Mouse (Mus musculus) small intestine, adult 2 months (tissue): ENCODE data around the gene Gstt1. TPM values are rescaled to one million over a fixed set of nuclear protein-coding genes. Genes with fewer than 3 reads are reported as not detected.

Experiments used
- H3K27ac ChIP-seq: fragments of 200-500 bp; 2 replicates; pipeline ENCODE4 v1.5.1; 2012; ENCODE audit warnings: low read depth, low read length, control low read depth, inconsistent platforms; ENCODE audit not compliant: insufficient read depth
- H3K27me3 ChIP-seq: fragments of 200-500 bp; 2 replicates; pipeline ENCODE4 v1.6.1; 2012; ENCODE audit warnings: mild to moderate bottlenecking, moderate library complexity, low read length, inconsistent platforms; ENCODE audit not compliant: control insufficient read depth, insufficient read depth
- H3K36me3 ChIP-seq: fragments of 200-500 bp; 2 replicates; pipeline ENCODE4 v1.6.1; 2012; ENCODE audit warnings: mild to moderate bottlenecking, low read length, control low read depth, inconsistent platforms; ENCODE audit not compliant: control insufficient read depth, insufficient read depth
- H3K4me1 ChIP-seq: fragments of 200-500 bp; 2 replicates; pipeline ENCODE4 v1.6.1; 2012; ENCODE audit warnings: low read length, inconsistent platforms, mixed read lengths; ENCODE audit not compliant: control insufficient read depth, insufficient read depth, insufficient read length
- H3K4me3 ChIP-seq: fragments of 200-500 bp; 2 replicates; pipeline ENCODE4 v1.5.1; 2012; ENCODE audit warnings: low read depth, mild to moderate bottlenecking, control low read depth, inconsistent platforms, low read length, moderate library complexity
- CTCF ChIP-seq: fragments of 200-500 bp; IDR thresholded peaks from 2 replicates; pipeline ENCODE4 v1.5.1; 2012; ENCODE audit warnings: low read depth, mild to moderate bottlenecking, control low read depth, inconsistent platforms, low read length, moderate library complexity, mixed read lengths; ENCODE audit not compliant: insufficient replicate concordance, insufficient read length; ENCODE audit errors: extremely low read depth
- POLR2A ChIP-seq: fragments of 200-500 bp; IDR thresholded peaks from 2 replicates; pipeline ENCODE4 v1.6.1; 2012; ENCODE audit warnings: low read depth, mild to moderate bottlenecking, control low read depth, inconsistent platforms, low read length, moderate library complexity
- WGBS: fragments of 180-500 bp; shearing (Covaris S2); methylation state at CpG from one replicate; pipeline ENCODE4 v1.1.7; 2018; 5-methylcytosine and 5-hydroxymethylcytosine counted together
- polyA plus RNA-seq: library from polyadenylated mRNA; depleted of rRNA; stranded (reverse); fragments of >200 nt; gene quantifications from 2 replicates; pipeline ENCODE4 v1.2.3, GENCODE M21; 2012

Gstt1 gene
- polyA plus RNA-seq, 1 experiment = 103 TPM

DNA sequence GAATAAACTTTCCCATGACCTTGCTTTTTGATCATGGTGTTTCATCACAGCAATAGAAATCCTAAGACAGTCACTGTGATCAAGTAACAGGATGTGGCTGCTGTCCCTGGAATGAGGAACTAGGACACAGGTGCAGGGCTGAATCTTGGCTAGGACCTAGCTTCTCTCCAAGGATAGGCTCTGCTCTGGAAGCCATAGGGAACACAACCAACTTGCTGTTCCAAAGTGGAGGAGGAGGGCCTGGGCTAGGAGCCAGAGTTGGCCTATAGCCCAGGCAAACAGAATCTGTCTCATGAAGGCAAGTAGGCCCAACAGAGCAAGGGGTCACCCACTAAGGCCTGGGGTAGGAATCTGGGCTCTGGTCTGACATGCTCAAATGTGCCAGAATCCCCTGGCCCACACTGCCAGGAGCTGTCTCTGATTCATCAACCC is 30.1 kb upstream of the Gstt1 start:
- Histone ChIP-seq H3K27ac (no peak overlapping the region), H3K4me1 (peaks cover 11% of the 10 kb centered on the region; the same call in 1 of the 2 replicates), H3K4me3 (no peak overlapping the region), H3K27me3 (no peaks in the 10 kb centered on the region), H3K36me3 (no peaks in the 10 kb centered on the region)
- TF ChIP-seq POLR2A (no peak), CTCF (no peak)

DNA sequence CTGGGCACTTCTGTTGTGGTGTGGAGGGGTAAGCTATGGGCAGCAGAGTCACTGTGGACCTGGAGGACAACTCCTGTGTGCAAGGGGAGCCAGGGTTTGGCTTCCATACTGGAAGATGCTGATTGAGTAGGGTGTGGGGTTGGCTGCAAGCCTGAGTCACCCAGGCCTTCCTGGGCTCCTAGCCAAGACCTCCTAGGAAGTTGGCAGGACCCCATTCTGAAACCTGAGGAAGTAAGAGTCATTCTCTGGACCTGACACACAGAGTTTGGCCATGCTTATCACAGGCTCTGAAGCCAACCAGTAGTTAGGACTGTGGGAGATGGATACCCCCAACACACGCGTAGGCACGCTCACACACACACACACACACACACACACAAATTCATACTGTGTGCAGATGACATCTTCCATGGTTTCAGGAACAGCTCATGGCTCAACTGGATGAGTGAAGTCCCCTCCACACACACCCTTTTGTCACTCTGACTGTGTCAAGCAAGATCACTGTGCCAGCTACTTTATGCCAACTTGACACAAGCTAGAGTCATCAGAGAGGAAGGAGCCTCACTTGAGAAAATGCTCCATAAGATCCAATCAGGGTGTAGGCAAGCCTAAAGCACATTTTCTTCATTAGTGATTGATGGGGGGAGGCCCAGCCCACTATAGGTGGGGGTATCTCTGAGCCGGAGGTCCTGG is 29.4 kb upstream of the Gstt1 start:
- H3K36me3 ChIP-seq = no peaks in the 10 kb centered on the region
- H3K4me3 ChIP-seq = no peak overlapping the region
- H3K27ac ChIP-seq = 0 out of 2 replicates have a peak overlapping the region, but pooled peaks have one; percentile 7
- H3K27me3 ChIP-seq = no peaks in the 10 kb centered on the region
- no peak for TF ChIP-seq POLR2A
- no peak for TF ChIP-seq CTCF
- peaks cover 9% of the 10 kb centered on the region; the same call in 1 of the 2 replicates for H3K4me1 ChIP-seq
- WGBS = 84% methylated on average over 4 of the region's 4 CpGs

DNA sequence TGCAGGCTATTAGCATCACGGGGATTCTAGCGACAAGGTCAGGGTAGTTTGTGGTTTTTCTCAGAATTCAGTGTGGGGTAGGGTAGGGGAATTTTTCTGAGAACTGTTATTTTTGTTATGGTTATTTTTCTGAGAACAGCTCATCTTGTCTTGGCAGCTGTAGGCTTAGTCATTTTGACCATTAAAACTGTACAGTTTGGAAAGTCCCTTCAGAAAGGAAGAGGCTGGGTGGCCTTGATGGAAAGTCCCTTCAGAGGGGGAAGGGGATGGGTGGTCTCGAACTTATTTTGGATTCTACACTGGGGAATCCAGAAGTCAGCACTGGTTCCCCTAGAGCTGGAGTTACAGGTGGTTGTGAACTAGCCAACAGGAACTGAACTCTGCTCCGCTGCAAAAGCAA is 26.1 kb upstream of the Gstt1 start:
- Histone ChIP-seq H3K4me3 (no peak overlapping the region), H3K27ac (no peak overlapping the region), H3K27me3 (no peaks in the 10 kb centered on the region), H3K4me1 (peaks cover 4% of the 10 kb centered on the region; the same call in 1 of the 2 replicates), H3K36me3 (no peaks in the 10 kb centered on the region)
- no peak for TF ChIP-seq CTCF
- TF ChIP-seq POLR2A = no peak
- WGBS = 64% methylated on average over 4 of the region's 4 CpGs

DNA sequence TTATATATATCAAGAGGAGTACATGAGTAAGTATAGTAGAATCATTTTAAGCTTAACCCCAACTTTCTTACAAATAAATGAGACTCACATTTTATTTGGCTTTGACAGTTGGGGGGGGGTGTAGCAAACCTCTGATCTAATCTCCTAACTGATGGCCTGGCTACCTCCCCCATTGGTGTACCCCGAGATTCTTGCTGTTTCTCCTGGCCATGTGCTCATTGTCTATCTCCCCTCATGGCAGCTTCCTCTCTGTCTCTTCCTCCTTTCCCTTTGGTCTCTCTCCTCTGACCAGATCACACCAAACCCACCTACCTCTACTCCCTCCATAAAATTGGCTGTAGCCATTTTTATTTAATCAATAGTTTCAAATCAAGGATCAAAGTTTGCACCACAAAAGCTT is 25.4 kb upstream of the Gstt1 start:
- Histone ChIP-seq H3K4me1 (peaks cover 4% of the 10 kb centered on the region; the same call in 1 of the 2 replicates), H3K27ac (no peak overlapping the region), H3K36me3 (no peaks in the 10 kb centered on the region), H3K27me3 (no peaks in the 10 kb centered on the region), H3K4me3 (no peak overlapping the region)
- 89% methylated on average over 1 of the region's 1 CpGs for WGBS
- TF ChIP-seq CTCF = no peak
- TF ChIP-seq POLR2A = no peak

DNA sequence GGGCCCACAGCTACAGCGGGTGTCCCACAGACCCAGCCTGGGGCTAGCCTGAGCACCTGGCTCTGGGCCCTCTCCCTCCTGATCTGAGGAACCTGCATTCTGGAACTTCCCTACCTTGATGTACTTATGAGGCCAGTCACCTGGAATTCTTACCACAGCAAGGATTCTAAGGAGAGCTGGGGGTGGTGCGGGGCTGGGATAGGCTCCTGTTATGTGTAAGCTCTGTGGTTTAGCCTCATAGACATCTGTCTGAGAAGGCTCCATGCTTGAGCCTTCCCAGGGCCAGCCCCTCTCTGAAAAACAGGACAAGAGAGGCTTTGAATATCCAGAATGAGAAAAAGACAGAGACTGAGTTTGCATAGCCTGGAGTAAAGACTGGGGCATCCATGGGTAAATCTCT is 24.1 kb upstream of the Gstt1 start, which contains the start of gene Gstt4:
Gene Gstt4 (minus strand): TSS at position 101 of the 400 bp plus-strand sequence.
- Histone ChIP-seq H3K27me3 (no peaks in the 10 kb centered on the region), H3K27ac (no peak within 1 kb of the TSS), H3K4me3 (no peak within 1 kb of the TSS), H3K4me1 (no peaks in the 10 kb centered on the region; the same call in 1 of the 2 replicates), H3K36me3 (no peaks in the 10 kb centered on the region)
- 95% methylated on average over 2 of the region's 2 CpGs for WGBS
- TF ChIP-seq CTCF (no peak), POLR2A (no peak)

DNA sequence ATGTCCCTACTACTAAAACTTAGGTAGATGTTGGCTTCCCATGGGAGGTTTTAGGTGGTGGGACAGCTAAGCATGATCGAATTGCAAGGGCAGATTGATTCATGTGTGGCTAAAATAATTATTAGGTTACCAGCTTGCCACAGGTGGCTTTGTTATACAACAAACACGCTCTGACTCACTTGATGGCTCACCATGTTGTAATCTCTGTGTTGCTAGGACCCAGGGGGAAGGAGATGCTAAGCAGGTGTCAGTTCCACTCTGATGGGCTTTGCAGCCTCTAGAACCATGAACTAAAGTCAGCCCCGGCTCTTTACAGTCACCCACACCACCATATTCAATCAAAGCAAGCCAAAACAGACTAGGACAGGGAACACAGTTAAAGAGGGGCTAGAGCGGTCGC is 21.5 kb upstream of the Gstt1 start:
- H3K27me3 ChIP-seq = no peaks in the 10 kb centered on the region
- no peaks in the 10 kb centered on the region for H3K4me1 ChIP-seq
- TF ChIP-seq POLR2A (no peak), CTCF (no peak)
- WGBS = 88% methylated on average over 5 of the region's 5 CpGs
- H3K36me3 ChIP-seq = no peaks in the 10 kb centered on the region
- no peak overlapping the region for H3K27ac ChIP-seq
- no peak overlapping the region for H3K4me3 ChIP-seq

DNA sequence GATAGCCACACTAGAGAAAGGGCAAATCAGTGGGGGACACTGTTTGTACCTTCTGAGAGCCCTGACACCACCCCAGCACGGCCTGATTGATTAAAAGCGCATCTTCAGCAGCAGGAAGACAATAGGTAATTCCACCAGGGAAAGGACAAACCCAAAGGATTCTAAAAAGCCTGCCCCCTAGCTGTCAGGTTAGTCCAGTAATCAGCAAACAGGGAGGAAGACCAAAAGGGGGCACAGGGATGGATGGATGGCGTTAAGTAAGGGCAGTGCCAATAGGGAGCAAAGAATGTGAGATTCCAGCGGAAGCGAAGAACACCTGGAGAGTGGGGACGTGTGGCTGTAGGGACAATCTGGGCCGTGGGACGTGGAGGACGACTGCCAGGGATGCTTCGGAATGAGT is 20.3 kb upstream of the Gstt1 start:
- 58% methylated on average over 10 of the region's 10 CpGs for WGBS
- Histone ChIP-seq H3K4me1 (no peaks in the 10 kb centered on the region), H3K27ac (no peak overlapping the region), H3K36me3 (no peaks in the 10 kb centered on the region), H3K4me3 (no peak overlapping the region), H3K27me3 (no peaks in the 10 kb centered on the region)
- TF ChIP-seq CTCF = peak; percentile 34; the same call in 1 of the 2 replicates
- TF ChIP-seq POLR2A = no peak

DNA sequence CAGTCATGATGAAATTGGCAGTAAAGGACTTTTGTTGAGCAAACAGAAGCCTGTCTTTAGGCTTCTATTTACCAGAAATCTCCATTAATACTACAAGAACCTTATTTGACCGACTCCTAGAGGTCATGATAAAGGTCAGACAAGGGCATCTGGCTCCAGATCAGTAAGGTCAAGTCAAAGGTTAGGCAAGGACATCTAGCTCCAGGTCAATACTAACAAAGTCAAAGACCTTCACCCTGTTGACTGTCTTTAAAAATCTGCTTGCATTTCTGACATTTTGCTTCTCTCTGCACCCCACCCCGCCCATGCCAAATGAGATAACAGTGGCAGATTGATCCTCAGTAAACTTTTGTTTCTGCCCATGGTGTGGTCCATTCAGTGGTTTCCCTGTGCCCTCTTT is 5.8 kb upstream of the Gstt1 start:
- Histone ChIP-seq H3K27ac (no peak overlapping the region), H3K36me3 (no peaks in the 10 kb centered on the region), H3K4me3 (no peak overlapping the region), H3K27me3 (no peaks in the 10 kb centered on the region), H3K4me1 (no peaks in the 10 kb centered on the region)
- TF ChIP-seq POLR2A (no peak), CTCF (no peak)
- 51% methylated on average over 2 of the region's 2 CpGs for WGBS
